Mouse (Mus musculus): Measurements from ENCODE around the gene Htr6. TPM values are rescaled to one million over a fixed set of nuclear protein-coding genes. Genes with fewer than 3 reads are reported as not detected.

The Htr6 gene
- polyA plus RNA-seq, 1 experiment from 2014 or later, result not detected

DNA sequence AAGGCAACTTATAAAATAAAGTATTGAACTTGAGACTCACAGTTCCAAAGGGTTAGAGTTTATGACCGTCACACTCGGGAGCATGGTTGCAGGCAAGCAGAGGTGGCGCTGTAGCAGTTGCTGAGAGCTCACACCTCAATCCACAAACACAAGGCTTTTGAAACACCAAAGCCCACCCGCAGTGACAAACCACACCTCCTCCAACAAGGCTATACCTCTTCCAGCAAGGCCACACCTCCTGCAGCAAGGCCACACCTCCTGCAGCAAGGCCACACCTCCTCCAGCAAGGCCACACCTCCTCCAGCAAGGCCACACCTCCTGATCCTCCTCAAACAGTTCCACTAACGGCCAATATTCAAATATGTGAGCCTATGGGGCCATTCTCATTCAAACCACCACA is 30.8 kb downstream of the Htr6 start:
- Histone ChIP-seq H3K9ac (ENCODE audit: low read length) (no peak overlapping the region), H3K27me3 (ENCODE audit: control insufficient read depth, insufficient read depth, low read depth, low read length) (peaks cover 4% of the 10 kb centered on the region; the same call in 1 of the 2 replicates), H3K4me1 (replicated peaks; ENCODE audit: control insufficient read depth, insufficient read depth, low read length) (no peaks in the 10 kb centered on the region), H3K4me2 (ENCODE audit: low read depth, low read length) (no peak overlapping the region), H3K27ac (ENCODE audit: low read length) (no peak overlapping the region), H3K9me3 (ENCODE audit: control insufficient read depth, low read length) (no peaks in the 10 kb centered on the region), H3K36me3 (ENCODE audit: control insufficient read depth, insufficient read depth, low read length) (no peaks in the 10 kb centered on the region), H3K4me3 (ENCODE audit: low read length) (no peak overlapping the region)
- ATAC-seq (ENCODE audit: low read depth), result no peak
- 89% methylated on average over 5 of the region's 5 CpGs for WGBS

DNA sequence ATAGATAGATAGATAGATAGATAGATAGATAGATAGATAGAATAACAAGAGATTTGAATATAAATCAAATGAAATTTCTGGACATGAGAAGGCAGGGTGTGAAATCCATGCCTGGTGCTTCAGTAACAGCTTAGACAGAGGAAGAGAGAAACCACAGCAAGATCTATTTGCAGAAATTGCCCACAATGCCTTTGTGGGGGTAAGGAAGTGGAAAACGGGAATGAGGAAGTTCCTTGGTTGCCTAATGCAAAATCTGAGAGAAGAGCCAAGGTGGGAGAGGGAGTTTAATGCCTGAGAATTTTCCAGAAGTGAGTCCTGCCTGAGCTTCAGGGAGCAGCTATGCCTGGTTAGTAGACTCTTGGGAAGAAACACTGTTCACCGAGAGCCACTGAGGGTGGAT is 31.8 kb downstream of the Htr6 start:
- H3K4me2 ChIP-seq (ENCODE audit: low read depth, low read length), result no peak overlapping the region
- no peak overlapping the region for H3K27ac ChIP-seq (ENCODE audit: low read length)
- no peaks in the 10 kb centered on the region for H3K4me1 ChIP-seq (replicated peaks; ENCODE audit: control insufficient read depth, insufficient read depth, low read length)
- no peaks in the 10 kb centered on the region for H3K9me3 ChIP-seq (ENCODE audit: control insufficient read depth, low read length)
- no peak overlapping the region for H3K4me3 ChIP-seq (ENCODE audit: low read length)
- H3K36me3 ChIP-seq (ENCODE audit: control insufficient read depth, insufficient read depth, low read length), result no peaks in the 10 kb centered on the region
- no peak for ATAC-seq (ENCODE audit: low read depth)
- 81% methylated on average over 2 of the region's 2 CpGs for WGBS
- peaks cover 5% of the 10 kb centered on the region; the same call in 1 of the 2 replicates for H3K27me3 ChIP-seq (ENCODE audit: control insufficient read depth, insufficient read depth, low read depth, low read length)
- no peak overlapping the region for H3K9ac ChIP-seq (ENCODE audit: low read length)

DNA sequence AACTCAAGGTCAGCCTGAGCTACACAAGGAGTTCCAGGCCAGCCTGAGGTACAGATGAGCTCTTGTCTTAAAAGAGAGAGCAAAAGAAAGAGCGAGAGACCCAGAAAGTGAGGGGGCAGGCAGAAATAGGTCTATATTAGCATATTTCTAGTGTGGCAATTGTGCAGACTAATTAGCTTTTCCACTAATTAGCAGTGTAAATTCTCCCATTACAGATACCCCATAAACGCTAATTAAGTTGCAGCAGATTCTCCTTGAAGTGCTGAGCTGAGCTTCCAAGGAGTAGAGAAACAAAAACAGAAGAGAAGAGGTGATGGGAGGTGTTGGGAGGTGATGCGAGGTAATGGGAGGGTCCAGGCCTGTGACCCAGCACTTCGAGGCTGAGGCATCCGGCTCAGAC is 32.8 kb downstream of the Htr6 start:
- 83% methylated on average over 5 of the region's 5 CpGs for WGBS

DNA sequence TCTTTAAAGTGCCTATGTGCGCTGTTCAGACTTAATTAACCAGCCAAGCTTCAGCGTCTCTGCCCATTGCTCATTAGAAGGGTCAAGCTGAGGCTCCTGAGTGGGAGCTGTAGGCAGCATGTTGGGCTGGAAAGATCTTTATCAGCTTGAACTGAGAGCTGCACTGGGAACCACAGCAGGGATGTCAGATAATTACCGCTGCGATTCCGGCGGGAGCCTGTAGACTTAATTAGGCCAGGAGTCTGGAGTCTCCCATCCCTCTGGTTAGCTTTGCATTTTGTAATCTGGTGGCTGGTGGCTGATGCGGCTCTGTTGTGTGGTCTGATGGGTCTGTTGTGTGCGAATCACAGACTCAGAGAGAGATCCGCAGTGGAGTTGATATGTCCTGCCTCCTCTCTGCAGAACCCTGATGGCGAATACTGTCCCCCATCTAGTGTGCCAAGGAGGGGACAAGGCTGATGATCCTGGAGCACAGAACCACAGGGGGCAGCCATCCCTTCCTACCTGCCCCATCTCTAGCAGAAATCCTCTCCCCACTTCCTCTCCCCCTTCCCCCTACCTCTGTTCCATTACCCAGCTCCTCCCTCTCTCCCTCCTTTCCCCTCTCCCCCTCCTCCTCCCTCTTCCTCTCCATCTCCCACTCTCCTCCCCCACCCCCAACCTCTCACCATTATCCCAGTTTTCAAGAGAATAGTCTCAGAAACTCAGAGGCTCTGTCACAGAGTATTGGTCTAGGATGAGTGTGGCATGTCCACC is 35.1 kb downstream of the Htr6 start:
- no peak for ATAC-seq (ENCODE audit: low read depth)
- Histone ChIP-seq H3K9me3 (ENCODE audit: control insufficient read depth, low read length) (no peaks in the 10 kb centered on the region), H3K4me3 (ENCODE audit: low read length) (no peak overlapping the region), H3K27me3 (ENCODE audit: control insufficient read depth, insufficient read depth, low read depth, low read length) (peaks cover 5% of the 10 kb centered on the region; the same call in 1 of the 2 replicates), H3K4me2 (ENCODE audit: low read depth, low read length) (no peak overlapping the region), H3K36me3 (ENCODE audit: control insufficient read depth, insufficient read depth, low read length) (no peaks in the 10 kb centered on the region), H3K4me1 (replicated peaks; ENCODE audit: control insufficient read depth, insufficient read depth, low read length) (peaks cover 10% of the 10 kb centered on the region), H3K9ac (ENCODE audit: low read length) (no peak overlapping the region), H3K27ac (ENCODE audit: low read length) (no peak overlapping the region)
- WGBS, result 10% methylated on average over 10 of the region's 10 CpGs

More for the DNA sequence above, 32.8 kb downstream of the Htr6 start:
- H3K36me3 ChIP-seq (ENCODE audit: control insufficient read depth, insufficient read depth, low read length), result no peaks in the 10 kb centered on the region
- peaks cover 5% of the 10 kb centered on the region; the same call in 1 of the 2 replicates for H3K27me3 ChIP-seq (ENCODE audit: control insufficient read depth, insufficient read depth, low read depth, low read length)
- H3K9ac ChIP-seq (ENCODE audit: low read length), result no peak overlapping the region
- H3K9me3 ChIP-seq (ENCODE audit: control insufficient read depth, low read length), result no peaks in the 10 kb centered on the region
- H3K4me3 ChIP-seq (ENCODE audit: low read length), result no peak overlapping the region
- H3K27ac ChIP-seq (ENCODE audit: low read length), result no peak overlapping the region
- no peak for ATAC-seq (ENCODE audit: low read depth)
- peaks cover 9% of the 10 kb centered on the region for H3K4me1 ChIP-seq (replicated peaks; ENCODE audit: control insufficient read depth, insufficient read depth, low read length)
- no peak overlapping the region for H3K4me2 ChIP-seq (ENCODE audit: low read depth, low read length)

DNA sequence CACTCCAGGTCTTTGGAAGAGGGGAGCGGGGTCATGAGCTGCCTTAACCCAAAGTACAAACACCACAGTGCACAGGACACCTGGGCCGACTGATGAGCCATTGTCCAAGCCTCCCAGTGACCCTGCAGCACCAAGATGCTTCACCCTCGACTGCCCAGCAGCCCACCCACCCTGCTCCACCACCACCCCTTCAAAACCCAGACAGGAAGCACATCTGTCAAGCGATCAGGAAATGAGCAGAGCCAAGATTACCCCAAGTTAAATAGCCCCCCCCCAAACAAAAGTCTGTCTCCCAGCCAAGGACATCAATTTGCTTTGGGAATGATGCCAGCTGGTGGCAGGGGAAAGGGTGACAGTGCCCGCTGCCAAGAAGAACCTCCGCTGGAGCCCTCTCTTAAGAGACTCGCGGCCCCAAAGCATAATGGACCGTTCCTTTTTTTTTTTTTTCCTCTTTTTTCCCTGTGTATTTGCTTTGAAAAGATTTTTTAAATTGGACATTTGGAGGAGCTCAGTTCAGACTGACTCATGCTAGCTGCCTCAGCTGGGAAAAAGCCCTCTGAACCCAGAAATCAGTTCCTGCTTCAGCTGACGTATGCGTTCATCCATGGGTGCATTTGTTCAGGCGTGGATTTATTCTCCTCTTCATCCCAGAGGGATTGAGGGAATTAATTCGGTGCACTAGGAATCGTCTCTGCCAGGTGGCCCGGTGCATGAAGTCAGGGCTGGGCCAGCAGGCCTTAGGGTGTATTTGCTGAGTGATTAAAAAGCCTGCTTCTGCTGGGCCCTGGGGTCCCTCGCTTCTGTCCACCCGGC is 37.4 kb downstream of the Htr6 start:
- Histone ChIP-seq H3K4me2 (ENCODE audit: low read depth, low read length) (no peak overlapping the region), H3K27me3 (ENCODE audit: control insufficient read depth, insufficient read depth, low read depth, low read length) (peaks cover 5% of the 10 kb centered on the region; the same call in 1 of the 2 replicates), H3K4me3 (ENCODE audit: low read length) (no peak overlapping the region), H3K9ac (ENCODE audit: low read length) (no peak overlapping the region), H3K27ac (ENCODE audit: low read length) (no peak overlapping the region), H3K9me3 (ENCODE audit: control insufficient read depth, low read length) (no peaks in the 10 kb centered on the region), H3K4me1 (replicated peaks; ENCODE audit: control insufficient read depth, insufficient read depth, low read length) (peaks cover 10% of the 10 kb centered on the region), H3K36me3 (ENCODE audit: control insufficient read depth, insufficient read depth, low read length) (no peaks in the 10 kb centered on the region)
- WGBS, result 46% methylated on average over 17 of the region's 17 CpGs
- ATAC-seq (ENCODE audit: low read depth), result peak; percentile 62; the same call in 1 of the 2 replicates

DNA sequence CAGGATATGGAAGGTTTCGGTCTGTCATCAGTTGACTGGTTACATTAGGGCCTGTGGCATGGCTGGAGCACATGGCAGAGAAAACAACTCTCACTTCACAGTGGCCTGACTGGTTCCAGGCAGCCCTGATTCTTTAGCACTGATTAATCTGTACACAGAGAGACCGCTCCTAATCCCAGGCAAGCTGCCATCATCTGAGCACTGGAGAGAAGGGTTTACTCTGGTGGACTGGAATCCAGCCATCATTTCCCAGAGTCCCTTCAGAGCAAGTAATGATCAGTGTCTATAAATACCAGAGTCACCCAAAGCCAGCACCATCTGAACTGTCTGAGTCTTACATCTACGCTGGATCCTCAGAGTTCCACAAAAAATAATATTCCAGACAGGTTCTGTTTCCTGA is 39.6 kb downstream of the Htr6 start:
- Histone ChIP-seq H3K4me2 (ENCODE audit: low read depth, low read length) (no peak overlapping the region), H3K9ac (ENCODE audit: low read length) (no peak overlapping the region), H3K36me3 (ENCODE audit: control insufficient read depth, insufficient read depth, low read length) (no peaks in the 10 kb centered on the region), H3K4me1 (replicated peaks; ENCODE audit: control insufficient read depth, insufficient read depth, low read length) (peaks cover 10% of the 10 kb centered on the region), H3K9me3 (ENCODE audit: control insufficient read depth, low read length) (no peaks in the 10 kb centered on the region), H3K27ac (ENCODE audit: low read length) (no peak overlapping the region), H3K4me3 (ENCODE audit: low read length) (no peak overlapping the region), H3K27me3 (ENCODE audit: control insufficient read depth, insufficient read depth, low read depth, low read length) (peaks cover 5% of the 10 kb centered on the region; the same call in 1 of the 2 replicates)
- ATAC-seq (ENCODE audit: low read depth), result 0 out of 2 replicates have a peak, but pooled peaks have one; percentile 32
- 79% methylated on average over 3 of the region's 3 CpGs for WGBS

DNA sequence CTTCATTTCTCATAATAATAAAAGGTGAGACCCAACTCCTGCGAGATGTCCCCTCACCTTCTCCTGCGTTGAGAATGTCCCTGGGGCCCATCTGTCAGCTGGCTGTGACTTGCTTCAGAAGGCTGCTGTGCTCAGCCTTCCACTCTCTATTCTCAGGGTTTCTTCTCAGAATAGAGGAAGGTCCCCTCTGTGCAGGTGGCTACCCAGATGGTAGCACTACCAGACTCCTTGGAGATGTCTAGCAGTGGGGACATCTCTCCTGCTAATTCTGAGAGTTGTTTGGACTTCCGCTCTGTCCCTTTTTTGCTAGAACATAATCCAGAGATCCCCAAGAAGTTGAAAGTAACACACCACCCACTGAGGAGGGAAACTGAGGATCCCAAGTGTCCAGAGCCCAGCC is 40.4 kb downstream of the Htr6 start:
- ATAC-seq (ENCODE audit: low read depth), result no peak
- no peak overlapping the region for H3K27ac ChIP-seq (ENCODE audit: low read length)
- H3K4me2 ChIP-seq (ENCODE audit: low read depth, low read length), result no peak overlapping the region
- no peak overlapping the region for H3K4me3 ChIP-seq (ENCODE audit: low read length)
- 82% methylated on average over 3 of the region's 3 CpGs for WGBS
- H3K36me3 ChIP-seq (ENCODE audit: control insufficient read depth, insufficient read depth, low read length), result no peaks in the 10 kb centered on the region
- H3K9ac ChIP-seq (ENCODE audit: low read length), result no peak overlapping the region
- H3K9me3 ChIP-seq (ENCODE audit: control insufficient read depth, low read length), result no peaks in the 10 kb centered on the region
- H3K4me1 ChIP-seq (replicated peaks; ENCODE audit: control insufficient read depth, insufficient read depth, low read length), result peaks cover 10% of the 10 kb centered on the region
- peaks cover 5% of the 10 kb centered on the region; the same call in 1 of the 2 replicates for H3K27me3 ChIP-seq (ENCODE audit: control insufficient read depth, insufficient read depth, low read depth, low read length)

DNA sequence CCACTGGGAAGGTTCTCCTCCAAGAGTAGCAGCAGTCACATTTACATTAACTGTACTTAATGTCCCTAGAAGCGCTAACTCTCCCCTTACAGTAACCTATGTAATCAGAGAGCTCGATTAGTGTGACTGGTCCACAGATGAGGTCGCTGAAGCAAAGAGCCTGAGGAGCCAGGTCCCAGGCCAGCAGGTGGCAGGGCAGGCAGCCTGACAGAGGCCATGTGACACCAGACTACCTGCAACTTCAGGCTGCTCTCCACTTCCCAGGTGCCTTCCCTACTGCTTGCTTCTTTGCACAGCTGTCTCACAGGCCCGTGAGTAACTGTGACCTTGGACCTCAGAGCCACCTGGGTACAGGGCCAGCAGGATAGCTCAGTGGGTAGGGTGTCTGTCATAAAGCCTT is 40.8 kb downstream of the Htr6 start:
- WGBS, result 40% methylated on average over 4 of the region's 4 CpGs
- H3K9ac ChIP-seq (ENCODE audit: low read length), result no peak overlapping the region
- ATAC-seq (ENCODE audit: low read depth), result no peak

DNA sequence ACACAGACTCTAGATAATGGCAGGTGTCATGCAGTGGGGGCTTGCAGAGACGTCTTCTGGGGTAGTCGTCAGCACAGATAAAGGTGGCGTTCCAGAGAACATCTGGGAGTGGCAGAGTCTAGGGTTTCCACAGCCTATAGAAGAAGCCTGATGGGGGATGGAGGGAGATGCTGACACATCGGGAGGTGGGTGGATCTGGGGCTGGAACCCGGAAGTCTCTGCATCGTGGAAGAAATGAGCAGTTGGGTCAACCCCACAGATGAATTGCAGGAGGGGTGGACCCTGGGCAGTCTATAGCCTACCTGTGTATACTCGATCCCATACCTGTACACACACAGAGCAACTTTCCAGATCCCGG is 41.4 kb downstream of the Htr6 start:
- H3K4me1 ChIP-seq (replicated peaks; ENCODE audit: control insufficient read depth, insufficient read depth, low read length), result peaks cover 10% of the 10 kb centered on the region
- no peak overlapping the region for H3K27ac ChIP-seq (ENCODE audit: low read length)
- no peak for ATAC-seq (ENCODE audit: low read depth)
- H3K9ac ChIP-seq (ENCODE audit: low read length), result no peak overlapping the region
- no peaks in the 10 kb centered on the region for H3K9me3 ChIP-seq (ENCODE audit: control insufficient read depth, low read length)
- no peak overlapping the region for H3K4me3 ChIP-seq (ENCODE audit: low read length)
- no peak overlapping the region for H3K4me2 ChIP-seq (ENCODE audit: low read depth, low read length)
- no peaks in the 10 kb centered on the region for H3K36me3 ChIP-seq (ENCODE audit: control insufficient read depth, insufficient read depth, low read length)
- H3K27me3 ChIP-seq (ENCODE audit: control insufficient read depth, insufficient read depth, low read depth, low read length), result no peaks in the 10 kb centered on the region
- WGBS, result 69% methylated on average over 8 of the region's 8 CpGs

More for the DNA sequence above, 40.8 kb downstream of the Htr6 start:
- Histone ChIP-seq H3K36me3 (ENCODE audit: control insufficient read depth, insufficient read depth, low read length) (no peaks in the 10 kb centered on the region), H3K27ac (ENCODE audit: low read length) (no peak overlapping the region), H3K4me2 (ENCODE audit: low read depth, low read length) (no peak overlapping the region), H3K4me1 (replicated peaks; ENCODE audit: control insufficient read depth, insufficient read depth, low read length) (peaks cover 10% of the 10 kb centered on the region), H3K4me3 (ENCODE audit: low read length) (no peak overlapping the region), H3K27me3 (ENCODE audit: control insufficient read depth, insufficient read depth, low read depth, low read length) (peaks cover under 1% of the 10 kb centered on the region; the same call in 1 of the 2 replicates), H3K9me3 (ENCODE audit: control insufficient read depth, low read length) (no peaks in the 10 kb centered on the region)
